Mouse (Mus musculus): ENCODE results near the gene Olfr1309.
"Not testable (repeated sequence)": the region's sequence is repeated elsewhere in the genome, so short reads cannot be mapped to it uniquely, and the experiment has no call there.

Olfr1309 gene

DNA sequence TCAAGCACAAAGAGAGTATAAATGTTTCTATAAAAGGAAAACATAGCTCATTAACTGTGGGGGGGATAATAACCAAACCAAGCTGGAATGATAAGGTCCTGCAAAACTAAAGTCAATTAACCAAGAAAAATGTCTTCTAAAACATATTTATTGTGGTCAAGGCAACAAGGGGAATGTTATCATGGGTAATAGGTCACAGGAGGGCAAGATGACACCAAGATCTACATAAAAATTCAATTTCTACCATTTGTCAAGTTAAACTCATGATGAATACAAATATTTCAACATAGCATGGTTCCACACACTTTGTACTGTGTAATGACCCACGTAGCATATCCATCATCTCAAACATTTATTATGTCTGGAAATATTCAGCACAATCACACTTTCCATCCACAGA is at the start of gene Olfr1309:
Gene Olfr1309 (minus strand): TSS at position 101 of the 400 bp plus-strand sequence.
- ATAC-seq (ENCODE audit: insufficient number of reproducible peaks, low FRiP score, low TSS enrichment) = no peak

DNA sequence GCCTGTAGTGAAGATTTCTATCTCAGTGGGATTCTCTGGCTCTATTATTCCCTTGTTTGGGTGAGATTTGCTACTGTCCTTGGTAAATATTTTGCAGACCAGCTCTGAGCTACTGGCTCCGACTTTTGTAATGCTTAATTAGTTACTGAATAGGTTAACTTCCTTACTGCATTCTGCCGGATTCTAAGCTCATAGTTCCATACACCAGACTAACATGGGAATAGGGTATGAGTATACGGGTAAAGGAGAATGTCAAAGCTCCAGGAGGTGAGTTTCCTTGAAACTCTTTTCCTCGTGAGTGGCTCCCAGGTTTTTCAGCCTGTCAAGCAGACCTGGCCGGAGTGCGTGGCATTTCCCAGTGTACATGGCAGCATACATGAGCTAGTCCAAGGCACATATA is 36.9 kb upstream of the Olfr1309 start:
- ATAC-seq (ENCODE audit: insufficient number of reproducible peaks, low FRiP score, low TSS enrichment) = not testable (repeated sequence)

DNA sequence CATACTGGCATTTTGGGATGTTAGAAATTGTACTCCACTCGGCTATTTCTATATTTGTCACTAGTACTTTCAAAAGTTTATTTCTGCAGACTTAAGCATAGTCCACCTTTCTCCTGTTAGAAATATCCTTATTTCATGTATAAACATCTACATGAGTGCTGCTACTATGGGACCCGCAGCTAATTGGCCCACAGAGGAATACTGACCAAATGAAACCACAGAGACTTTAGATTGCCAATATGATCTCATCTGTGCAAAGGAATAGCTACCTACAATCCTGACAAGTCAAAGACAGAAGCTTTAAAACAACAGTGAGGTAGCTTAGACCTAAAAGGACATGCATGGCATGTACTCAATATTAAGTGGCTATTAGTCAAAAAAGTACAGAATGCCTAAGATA is 34.2 kb upstream of the Olfr1309 start, which contains the start of gene Olfr1311:
Gene Olfr1311 (minus strand): TSS at position 101 of the 400 bp plus-strand sequence.
- ATAC-seq (ENCODE audit: insufficient number of reproducible peaks, low FRiP score, low TSS enrichment) = no peak

DNA sequence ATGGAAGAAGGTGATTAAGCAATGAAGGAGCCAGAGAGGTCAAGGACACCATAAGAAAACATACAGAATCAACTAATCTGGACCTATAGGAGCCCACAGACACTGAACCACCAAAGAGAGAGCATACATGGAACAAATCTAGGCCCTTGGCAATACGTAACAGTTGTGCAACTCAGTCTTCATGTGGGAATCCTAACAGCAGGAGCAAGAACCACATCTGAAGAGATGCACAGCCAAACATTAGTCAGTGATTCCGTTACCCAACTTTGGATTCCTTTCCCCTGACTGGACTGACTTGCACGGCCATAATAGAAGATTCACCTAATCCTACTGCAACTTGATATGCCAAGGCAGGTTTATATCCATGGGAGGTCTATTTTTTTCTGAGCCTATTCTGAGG is 24.8 kb upstream of the Olfr1309 start:
- no peak for ATAC-seq (ENCODE audit: insufficient number of reproducible peaks, low FRiP score, low TSS enrichment)

DNA sequence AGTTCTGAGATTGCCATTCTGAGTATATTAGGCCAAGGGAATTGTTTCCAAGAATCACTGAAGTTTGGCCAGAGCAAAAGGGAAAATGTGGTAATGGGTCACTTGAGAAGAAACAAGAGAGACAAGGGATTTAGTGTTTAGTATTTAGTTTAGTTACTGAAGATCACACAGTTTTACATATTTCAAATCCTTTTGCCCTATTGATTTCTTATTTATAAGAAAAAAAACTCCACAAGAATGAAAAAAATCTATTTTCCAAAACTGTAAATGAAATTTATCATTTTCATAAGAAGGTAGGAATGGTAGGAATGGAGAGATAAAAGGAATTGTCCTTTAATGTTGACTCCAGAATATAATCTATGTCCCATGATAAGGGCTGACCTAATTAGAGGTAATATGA is 22.5 kb upstream of the Olfr1309 start, which contains the start of gene Olfr1310:
Gene Olfr1310 (minus strand): TSS at position 101 of the 400 bp plus-strand sequence.
- no peak for ATAC-seq (ENCODE audit: insufficient number of reproducible peaks, low FRiP score, low TSS enrichment)

DNA sequence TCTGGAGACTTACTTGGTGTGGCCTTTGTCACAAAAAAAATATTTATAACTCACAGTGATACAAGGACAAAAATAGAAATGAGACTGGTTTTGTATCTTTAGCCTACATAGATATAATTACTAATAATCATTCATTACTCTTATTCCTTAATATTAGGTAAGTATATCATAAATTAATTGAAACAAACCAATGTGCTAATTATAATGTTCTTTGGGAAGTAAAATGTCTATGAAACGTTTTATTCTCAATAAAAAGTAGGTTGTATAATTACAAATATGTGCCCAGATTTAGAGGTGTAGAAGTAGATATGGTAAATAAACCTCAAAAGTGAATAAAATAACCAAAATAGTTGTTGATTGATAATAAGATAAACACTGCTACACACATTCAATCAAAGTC is 25.2 kb downstream of the Olfr1309 start, which contains the start of gene Olfr1308:
Gene Olfr1308 (minus strand): TSS at position 101 of the 400 bp plus-strand sequence.
- ATAC-seq (ENCODE audit: insufficient number of reproducible peaks, low FRiP score, low TSS enrichment) = no peak

DNA sequence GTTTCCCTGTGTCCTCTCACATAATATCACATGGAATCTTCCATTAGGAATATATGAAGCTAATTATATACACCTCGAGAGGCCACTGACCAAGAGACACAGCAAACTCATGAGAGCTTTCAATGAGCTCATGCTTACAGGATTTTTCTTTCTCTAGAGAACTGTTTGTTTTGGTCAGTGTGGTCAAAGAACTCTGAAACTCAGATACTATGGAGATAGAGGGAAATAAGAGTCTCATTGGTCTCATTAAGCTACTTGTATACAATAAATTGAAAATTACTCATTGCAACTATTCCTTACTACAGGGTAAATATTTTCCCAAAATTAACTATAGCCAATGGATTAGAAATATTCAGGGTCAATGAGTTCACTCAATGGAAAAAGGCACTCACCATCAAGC is 40.7 kb downstream of the Olfr1309 start, which contains the start of gene Olfr1307:
Gene Olfr1307 (minus strand): TSS at position 101 of the 400 bp plus-strand sequence.
- no peak for ATAC-seq (ENCODE audit: insufficient number of reproducible peaks, low FRiP score, low TSS enrichment)

All from cerebellum, adult (tissue).